Mouse (Mus musculus): ENCODE measurements at regions not wholly inside any gene's neighbourhood (a gene's known extent, or its start where the extent isn't known, plus 50 kb on each side); places are given as distances from the start of the nearest gene placed in this dataset.
"Not testable (repeated sequence)": the region's sequence is repeated elsewhere in the genome, so short reads cannot be mapped to it uniquely, and the experiment has no call there.

DNA sequence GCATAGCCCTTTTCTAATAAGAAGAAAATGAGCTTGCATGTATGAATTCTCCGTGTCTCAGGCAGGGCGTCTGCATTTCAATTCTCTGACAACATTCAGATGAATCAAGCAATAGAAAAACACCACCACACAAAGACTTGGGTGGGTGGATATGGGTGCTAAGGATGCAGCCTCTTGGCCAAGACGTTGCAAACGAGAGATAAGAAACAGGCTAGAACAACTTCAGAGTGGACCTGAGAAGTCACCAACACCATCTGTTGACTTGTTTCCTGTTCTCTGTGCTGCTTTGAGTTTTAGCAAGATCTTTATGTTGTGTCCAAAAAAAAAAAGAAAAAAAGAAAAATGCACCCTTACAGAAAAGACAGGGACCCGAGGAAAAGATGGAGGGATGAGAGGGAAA lies 277.0 kb downstream of the Gxylt1 start:
- DNase-seq (ENCODE audit: low read depth, low spot score): no peak

DNA sequence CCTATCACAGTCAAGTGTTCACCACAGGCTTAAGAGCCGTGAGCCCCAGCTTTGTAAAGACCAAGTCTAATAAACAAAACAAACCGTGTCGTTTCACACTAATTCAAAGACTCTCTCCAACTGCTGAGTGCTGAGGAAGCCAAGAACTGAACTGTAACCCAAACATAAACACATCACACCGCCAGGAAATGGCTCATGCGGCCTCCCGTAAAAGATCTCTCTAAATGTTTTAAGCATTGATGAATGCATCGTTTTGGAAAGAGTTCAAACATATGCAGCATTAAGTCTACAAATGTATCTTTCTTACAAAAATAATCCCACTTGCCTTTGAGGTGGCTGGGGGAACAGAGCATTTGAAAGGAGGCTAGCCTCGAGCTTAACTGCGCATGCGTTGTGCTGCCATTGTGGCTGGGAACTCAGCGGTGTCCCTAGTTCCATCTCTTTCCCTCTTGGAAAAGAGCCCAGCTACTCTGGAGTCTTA lies 280.7 kb downstream of the Gxylt1 start:
- no peak for DNase-seq (ENCODE audit: low read depth, low spot score)

DNA sequence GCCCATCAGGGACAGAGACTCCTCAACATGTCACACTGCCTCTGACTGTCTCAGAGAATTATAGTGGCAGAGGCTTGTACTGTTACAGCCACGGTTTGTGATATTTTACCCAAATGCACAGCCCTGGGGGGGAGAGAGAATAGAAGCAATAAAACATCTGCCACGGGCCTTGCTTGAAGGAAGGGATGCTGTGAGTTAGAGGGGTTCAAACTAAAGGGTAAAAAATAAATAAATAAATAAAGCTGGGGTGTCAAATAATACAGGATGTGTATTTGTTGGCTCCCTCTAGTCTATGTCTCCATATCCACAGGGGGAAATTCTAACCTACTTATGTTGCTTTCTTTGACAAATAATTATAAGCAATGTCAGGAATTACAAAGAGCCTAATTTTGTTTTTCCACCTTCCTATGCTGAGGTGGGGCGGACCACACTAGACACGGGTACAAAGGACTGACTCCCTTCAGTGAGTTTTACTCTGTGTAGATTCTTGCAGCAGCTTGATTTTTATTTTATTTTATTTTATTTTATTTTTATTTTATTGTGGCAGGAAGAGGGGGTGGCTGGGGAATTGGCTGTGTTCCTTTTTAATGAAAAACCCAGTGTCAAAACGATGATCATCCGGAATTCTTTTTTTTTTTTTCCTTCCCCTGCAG lies 281.3 kb downstream of the Gxylt1 start:
- no peak for DNase-seq (ENCODE audit: low read depth, low spot score)

DNA sequence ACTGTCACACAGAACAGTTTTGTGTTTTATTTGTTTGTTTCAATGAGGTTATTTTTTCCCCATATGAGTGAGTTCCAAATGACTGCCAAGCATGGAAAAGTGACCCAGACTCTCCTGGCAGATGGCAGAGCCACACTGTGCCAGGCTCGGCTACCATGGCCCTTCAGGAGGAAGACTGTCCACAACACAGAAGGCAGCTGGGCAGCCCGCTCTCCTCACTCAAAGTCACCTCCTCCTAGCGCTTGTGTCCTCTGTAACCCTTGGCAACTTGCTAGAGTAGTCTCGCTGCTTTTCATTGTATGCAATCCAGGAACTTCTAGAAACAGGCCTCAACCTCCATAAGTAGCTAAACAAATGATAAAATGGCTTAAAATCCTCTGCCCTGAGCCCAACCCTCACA lies 299.2 kb downstream of the Gxylt1 start:
- no peak for DNase-seq (ENCODE audit: low read depth, low spot score)

DNA sequence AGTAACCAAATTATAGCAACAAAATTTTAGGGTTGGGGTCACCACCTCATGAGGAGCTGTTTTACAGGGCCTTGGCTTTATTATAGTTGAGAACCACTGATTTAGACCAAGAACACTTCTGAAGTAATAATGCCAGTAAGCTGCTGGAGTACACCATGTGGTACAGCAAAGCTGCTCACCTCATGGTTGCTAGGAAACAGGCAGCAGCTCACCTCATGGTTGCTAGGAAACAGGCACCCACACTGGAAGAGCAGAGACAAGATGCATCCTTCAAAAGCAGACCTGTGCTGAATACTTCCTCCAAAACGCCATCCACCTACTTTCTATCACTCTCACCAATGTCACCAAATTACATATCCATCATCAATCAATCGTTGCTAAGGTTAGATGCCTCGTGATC lies 300.0 kb downstream of the Gxylt1 start:
- no peak for DNase-seq (ENCODE audit: low read depth, low spot score)

DNA sequence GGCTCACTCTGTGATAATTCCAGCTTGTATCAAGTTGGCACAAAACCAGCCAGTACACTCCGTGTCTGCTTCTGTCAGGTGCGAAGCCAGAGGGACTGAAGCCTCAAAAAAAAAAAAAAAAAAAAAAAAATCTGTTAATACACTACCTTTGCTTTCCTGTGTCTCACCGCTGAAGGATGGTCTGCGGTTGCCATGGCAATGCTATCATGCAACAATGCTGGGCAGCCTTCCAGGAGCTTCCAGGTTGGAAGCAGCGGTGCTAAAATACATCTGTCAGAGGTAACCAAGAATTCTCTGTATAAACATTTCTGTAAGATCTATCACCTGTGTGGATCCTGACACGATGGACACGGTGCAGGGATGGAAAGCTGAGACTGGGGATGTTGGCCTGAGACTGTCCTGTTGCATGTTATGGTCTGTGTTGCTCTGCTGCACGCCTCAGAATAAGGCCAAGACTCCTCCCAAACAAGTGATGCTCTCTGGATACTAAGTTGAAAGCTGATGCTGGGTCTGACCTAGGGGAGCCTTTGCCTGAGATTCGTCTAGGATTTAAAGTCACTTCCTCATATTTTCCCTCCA lies 301.2 kb downstream of the Gxylt1 start:
- no peak for DNase-seq (ENCODE audit: low read depth, low spot score)

DNA sequence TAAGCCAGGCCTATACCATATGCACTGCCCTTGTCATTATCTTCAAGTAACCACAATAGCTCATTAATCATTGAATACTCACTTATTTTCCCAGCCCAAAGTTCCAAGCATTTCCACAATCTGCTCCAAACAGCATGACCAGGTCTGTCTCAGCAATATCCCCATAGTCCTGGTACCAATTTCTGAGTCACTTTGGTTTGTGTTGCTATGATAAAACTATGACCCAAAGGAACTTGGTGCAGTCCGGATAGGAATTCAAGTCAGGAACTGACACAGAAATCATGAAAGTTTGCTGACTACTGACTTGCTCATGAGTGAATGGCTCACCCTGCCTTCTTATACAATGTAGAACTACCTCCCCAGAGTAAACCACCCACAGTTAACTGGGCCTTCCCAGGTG lies 309.4 kb downstream of the Gxylt1 start:
- DNase-seq (ENCODE audit: low read depth, low spot score): no peak

DNA sequence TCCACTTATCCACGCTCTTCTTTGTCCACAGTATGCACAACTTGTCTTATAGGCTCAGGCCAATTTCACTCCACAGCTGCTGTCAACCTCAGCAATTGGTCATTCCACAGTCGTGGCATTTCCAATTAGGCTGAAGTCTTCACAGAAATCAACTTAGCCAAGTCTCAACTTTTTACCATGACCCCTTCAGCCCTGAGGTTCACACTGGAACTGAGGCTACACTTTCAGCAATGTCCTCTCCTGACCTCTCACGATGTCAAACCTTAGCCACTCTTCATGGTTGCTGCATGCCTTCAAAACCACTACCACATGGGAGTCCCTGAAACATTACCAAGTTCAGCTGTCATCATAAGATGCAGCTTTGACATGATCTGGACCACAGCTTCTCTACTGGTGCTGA lies 310.1 kb downstream of the Gxylt1 start:
- no peak for DNase-seq (ENCODE audit: low read depth, low spot score)

DNA sequence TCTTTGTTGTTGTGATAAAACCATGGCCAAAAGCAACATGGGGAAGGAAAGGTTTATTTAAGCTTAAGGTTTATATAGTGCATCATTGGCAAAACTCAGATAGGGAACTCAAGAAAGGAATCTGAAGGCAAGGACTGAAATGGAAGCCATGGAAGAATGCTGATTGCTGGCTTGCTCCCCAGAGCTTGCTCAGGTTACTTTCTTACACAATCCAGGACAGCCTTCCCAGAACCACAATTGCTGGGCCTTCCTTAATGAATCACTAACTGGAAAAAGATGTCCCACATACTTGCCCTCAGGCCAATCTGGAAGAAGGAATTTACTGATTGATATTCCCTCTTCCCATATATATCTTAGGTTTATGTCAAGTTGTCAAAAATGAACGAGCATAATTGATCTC lies 310.8 kb downstream of the Gxylt1 start:
- no peak for DNase-seq (ENCODE audit: low read depth, low spot score)

DNA sequence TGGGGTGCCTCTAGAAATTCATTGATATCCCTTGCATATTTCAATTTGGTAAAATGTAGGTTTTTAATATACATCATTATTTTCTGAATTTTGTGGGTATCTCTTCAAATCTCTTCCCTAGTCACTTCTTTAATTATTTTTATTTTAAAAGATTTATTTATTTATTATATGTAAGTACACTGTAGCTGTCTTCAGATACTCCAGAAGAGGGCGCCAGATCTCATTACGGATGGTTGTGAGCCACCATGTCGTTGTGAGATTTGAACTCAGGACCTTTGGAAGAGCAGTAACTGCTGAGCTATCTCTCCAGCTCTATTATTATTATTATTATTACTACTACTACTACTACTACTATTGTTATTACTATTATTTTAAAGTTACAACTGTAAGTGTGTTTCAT lies 324.1 kb downstream of the Gxylt1 start:
- not testable (repeated sequence) for DNase-seq (ENCODE audit: low read depth, low spot score)

DNA sequence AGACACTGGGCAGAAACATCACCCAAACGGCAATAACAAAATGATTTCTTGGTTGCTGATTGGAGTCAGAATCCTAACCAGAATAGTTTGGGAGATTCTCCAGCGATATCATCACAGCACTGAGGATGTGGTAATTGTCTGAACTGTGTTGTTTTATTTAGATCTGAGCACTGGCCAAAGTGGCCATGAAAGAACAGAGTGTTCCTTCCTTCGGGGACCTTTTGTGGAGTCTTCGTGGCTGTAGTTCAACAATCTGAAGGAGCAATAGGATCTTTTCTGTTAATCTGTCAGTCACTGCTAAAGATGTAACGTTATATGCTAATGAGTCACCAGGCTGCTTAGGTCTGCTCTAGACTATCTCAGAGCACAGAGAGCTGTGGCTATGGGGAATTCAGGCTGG lies 328.8 kb downstream of the Gxylt1 start:
- no peak for DNase-seq (ENCODE audit: low read depth, low spot score)

DNA sequence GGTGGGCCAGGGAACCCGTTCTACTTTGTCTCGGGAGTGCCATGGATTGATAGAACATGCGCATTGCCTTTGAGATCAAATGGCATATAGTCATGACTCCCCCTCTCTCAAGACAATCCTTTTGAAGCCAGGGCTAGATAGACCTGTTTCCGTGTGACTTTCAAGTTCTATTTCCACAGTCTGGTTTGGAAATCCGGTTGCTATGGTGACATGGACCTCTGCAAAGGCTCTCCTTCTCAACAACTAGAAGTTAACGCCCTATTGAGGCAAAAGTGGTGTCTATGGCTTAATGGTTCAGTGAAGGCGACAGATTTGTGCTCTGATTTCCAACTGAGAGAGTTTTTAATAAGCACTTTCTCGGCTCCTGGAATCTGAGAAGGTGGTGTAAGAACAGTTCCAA lies 371.2 kb downstream of the Gxylt1 start:
- peak; percentile 15 for DNase-seq (ENCODE audit: low read depth, low spot score)

DNA sequence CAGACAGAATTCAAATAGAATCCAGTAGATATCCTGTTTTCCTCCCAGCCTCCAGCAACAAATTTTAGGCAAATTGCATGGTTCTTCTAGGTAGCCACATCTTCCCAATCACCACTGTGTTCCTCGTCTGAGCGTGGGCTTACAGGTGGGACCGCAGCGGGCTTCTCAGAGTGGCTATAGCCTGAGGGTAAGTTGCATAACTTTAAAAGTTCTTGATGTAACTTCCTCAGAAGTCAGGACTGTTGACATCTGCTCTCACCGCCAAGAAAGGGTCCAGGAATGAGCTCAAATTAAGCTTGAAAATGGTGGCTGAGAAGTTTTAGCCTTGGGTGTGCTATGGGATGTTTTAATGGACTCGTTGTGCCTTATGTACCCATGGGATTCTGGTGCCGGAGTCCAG lies 377.7 kb downstream of the Gxylt1 start:
- no peak for DNase-seq (ENCODE audit: low read depth, low spot score)

DNA sequence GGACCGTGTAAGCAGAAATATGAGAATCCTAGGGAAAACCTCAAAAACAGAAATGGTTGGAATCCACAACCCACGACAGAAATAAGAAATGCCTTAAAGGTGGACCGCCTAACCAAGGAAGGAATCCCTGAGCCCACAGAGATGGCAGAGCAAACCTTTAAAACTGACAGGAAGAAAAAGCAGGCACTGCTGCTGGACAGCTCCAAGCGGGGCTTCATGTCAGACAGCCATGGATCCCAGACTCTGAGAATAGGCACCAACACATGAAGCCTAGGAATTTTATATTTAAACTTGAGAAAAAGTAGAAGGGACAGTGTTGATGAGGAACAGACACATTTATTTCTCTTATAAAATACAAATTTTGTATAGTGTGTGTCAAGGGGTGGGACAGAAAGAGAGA lies 379.1 kb downstream of the Gxylt1 start:
- peak; percentile 24 for DNase-seq (ENCODE audit: low read depth, low spot score)

DNA sequence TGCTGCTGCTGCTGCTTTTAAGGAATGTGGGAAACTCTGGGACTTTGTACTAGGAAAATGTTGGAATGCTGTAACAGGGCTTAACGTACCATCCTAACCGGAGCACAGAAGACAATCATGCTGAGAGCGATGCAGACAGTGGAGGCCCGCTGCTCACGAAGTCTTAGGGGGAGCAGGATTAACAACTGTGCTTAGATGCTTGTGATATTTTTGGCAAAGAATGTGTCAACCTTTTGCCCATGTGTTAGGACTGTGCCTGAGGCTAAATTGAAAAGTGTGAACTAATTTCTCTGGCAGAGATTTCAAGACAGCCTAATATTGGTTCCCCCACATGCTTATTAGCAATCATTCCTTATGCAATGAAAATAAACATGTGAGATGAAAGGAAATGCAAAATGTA lies 398.5 kb downstream of the Gxylt1 start:
- DNase-seq (ENCODE audit: low read depth, low spot score): no peak

DNA sequence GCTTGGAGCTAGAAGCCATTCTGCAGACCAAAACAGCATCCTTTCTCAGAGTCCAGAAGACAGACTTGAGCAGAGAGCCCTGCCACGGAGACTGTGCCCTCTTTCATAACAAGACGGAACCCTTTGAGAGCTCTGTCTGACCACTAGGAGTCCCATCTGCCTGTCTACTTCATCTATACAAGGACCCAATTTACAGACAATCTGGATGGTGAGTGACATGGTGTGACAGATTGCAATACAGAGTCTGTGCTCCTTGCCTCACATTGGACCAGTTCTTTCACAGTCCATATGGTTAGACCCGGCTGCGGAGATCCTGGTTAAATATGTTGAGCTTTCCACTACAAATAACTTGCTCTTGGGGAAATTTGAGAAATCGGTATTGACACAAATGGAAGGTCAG lies 410.9 kb downstream of the Gxylt1 start:
- DNase-seq (ENCODE audit: low read depth, low spot score): peak; percentile 9

DNA sequence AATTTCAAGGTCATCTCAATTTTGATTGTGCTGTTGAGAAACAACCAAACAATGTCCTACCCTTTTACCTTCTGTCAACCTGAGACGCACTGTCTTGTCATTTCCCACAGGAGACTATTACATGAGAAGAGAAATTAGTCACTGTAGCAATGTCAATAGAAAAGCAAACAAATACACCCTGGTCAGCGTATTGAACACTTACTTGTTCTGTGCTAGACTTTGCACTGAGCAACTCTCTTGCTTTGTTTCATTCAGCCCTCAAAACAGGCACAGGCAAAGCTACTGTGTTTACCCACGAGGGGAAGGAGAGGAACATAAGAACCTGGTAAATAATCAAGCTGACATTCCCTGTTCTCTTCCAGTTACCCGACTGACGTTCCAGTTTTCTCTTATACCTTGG lies 424.1 kb downstream of the Gxylt1 start:
- DNase-seq (ENCODE audit: low read depth, low spot score): no peak

DNA sequence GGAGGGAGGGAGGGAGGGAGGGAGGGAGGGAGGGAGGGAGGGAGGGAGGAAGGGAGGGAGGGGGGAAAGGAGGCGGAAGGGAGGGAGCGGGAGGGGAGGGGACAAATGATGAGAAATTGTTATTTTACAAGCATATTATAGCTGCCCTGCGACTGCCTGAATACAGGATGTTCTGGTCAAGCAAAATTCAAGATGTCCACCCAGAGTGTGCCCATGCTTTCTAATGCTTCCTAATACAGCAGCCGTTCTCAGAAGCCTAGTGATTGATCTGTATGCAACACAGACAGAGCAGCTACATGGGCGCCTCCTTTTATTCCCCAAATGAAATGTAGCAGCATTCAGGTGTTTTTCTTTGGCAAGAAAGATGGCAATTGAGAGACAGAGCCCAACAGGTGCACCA lies 434.9 kb downstream of the Gxylt1 start:
- DNase-seq (ENCODE audit: low read depth, low spot score): no peak

DNA sequence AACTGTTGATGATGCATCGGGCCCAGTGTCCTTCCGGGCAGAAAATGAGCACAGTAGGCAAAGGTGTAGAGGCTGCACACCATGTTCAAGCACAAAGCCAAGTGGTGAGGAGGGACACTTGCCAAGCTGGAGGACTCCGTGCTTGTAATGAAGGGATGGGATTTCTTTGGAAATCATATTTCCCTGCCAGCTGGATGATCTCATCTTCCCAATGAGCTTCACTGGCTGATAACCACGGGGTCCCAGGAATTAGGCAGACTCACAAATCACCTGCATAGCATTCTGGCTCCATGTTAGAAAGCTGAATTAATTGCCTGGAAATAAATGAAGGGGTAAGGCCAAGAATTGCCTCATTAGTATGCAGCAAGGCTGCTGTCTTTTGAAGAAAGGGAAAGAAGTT lies 435.4 kb downstream of the Gxylt1 start:
- no peak for DNase-seq (ENCODE audit: low read depth, low spot score)

DNA sequence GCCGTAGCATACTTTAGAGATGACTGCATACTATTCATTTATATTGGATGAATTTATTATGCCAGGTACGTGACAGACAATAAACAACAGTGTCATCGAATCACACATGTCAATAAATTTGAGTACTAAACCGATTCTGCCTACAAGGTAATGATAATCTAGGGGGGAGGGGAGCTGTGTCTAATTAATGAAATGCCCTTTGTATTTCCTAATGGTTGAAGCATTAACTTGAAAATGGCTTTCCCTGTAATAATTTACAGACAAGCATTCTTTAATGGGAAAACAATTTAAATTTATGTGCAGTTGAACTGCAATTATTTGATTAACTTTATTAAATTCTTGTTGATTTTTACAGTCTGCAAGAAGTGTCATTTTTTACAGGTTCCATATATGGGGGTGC lies 429.5 kb downstream of the Pdzrn4 start:
- DNase-seq (ENCODE audit: low read depth, low spot score): no peak

All from ZHBTc4 (cell line).